Mouse (Mus musculus) midbrain, embryonic 15.5 days (tissue): ENCODE measurements around the gene Borcs5. TPM values are rescaled to one million over a fixed set of nuclear protein-coding genes. Genes with fewer than 3 reads are reported as not detected.

Source experiments
- ATAC-seq: fragments of 200-750 bp; cut with Nextera tagmentation; replicated peaks from 2 replicates; pipeline ENCODE4 v1.8.0; 2017; ENCODE audit warnings: moderate TSS enrichment
- H3K27ac ChIP-seq: fragments of 300-500 bp; sonication (generic); 2 replicates; pipeline ENCODE4 v1.5.1; 2015; ENCODE audit warnings: mild to moderate bottlenecking, inconsistent platforms
- H3K27me3 ChIP-seq: fragments of 300-500 bp; sonication (generic); replicated peaks from 2 replicates; pipeline ENCODE4 v1.6.1; 2015; ENCODE audit warnings: inconsistent platforms
- H3K36me3 ChIP-seq: fragments of 300-500 bp; sonication (generic); replicated peaks from 2 replicates; pipeline ENCODE4 v1.6.1; 2015; ENCODE audit warnings: inconsistent platforms
- H3K4me1 ChIP-seq: fragments of 300-500 bp; sonication (generic); 2 replicates; pipeline ENCODE4 v1.6.1; 2015; ENCODE audit warnings: inconsistent platforms
- H3K4me2 ChIP-seq: fragments of 300-500 bp; sonication (generic); 2 replicates; pipeline ENCODE4 v1.6.1; 2015; ENCODE audit warnings: inconsistent platforms, mild to moderate bottlenecking, moderate library complexity
- H3K4me3 ChIP-seq: fragments of 300-500 bp; sonication (generic); 2 replicates; pipeline ENCODE4 v1.5.1; 2015; ENCODE audit warnings: mild to moderate bottlenecking, inconsistent platforms
- H3K9ac ChIP-seq: fragments of 300-500 bp; sonication (generic); 2 replicates; pipeline ENCODE4 v1.6.1; 2015; ENCODE audit warnings: mild to moderate bottlenecking, inconsistent platforms
- H3K9me3 ChIP-seq: fragments of 300-500 bp; sonication (generic); 2 replicates; pipeline ENCODE4 v1.6.1; 2016; ENCODE audit warnings: inconsistent platforms
- WGBS: fragments of 180-500 bp; shearing (Covaris S2); methylation state at CpG from one replicate; pipeline ENCODE4 v1.1.7; 2015; ENCODE audit warnings: mixed read lengths; 5-methylcytosine and 5-hydroxymethylcytosine counted together
- polyA plus RNA-seq: library from polyadenylated mRNA; unstranded; fragments of >200 nt; fragmentation: Nextera tagmentation; extraction: Ambion mirVana; gene quantifications from 2 replicates; pipeline ENCODE4 v1.2.1, GENCODE M21; 2015

The Borcs5 gene
- polyA plus RNA-seq, 1 experiment from 2014 or later = 49.7 TPM

GRCm38 (mm10) chr6:134611896-134612295, 27.4 kb upstream of the Borcs5 start:
- Histone ChIP-seq H3K9ac (no peak overlapping the region), H3K27ac (no peak overlapping the region), H3K27me3 (no peaks in the 10 kb centered on the region), H3K4me1 (no peaks in the 10 kb centered on the region), H3K4me3 (no peak overlapping the region), H3K4me2 (no peak overlapping the region), H3K36me3 (no peaks in the 10 kb centered on the region), H3K9me3 (no peaks in the 10 kb centered on the region)
- WGBS = 86% methylated on average over 13 of the region's 13 CpGs
- ATAC-seq = no peak

- ATAC-seq = no peak
- no peak overlapping the region for H3K27ac ChIP-seq
- no peaks in the 10 kb centered on the region for H3K27me3 ChIP-seq
- H3K4me2 ChIP-seq = no peak overlapping the region
- WGBS = 85% methylated on average over 4 of the region's 4 CpGs
- no peak overlapping the region for H3K4me3 ChIP-seq
- H3K4me1 ChIP-seq = no peaks in the 10 kb centered on the region
- no peak overlapping the region for H3K9ac ChIP-seq
- H3K9me3 ChIP-seq = no peaks in the 10 kb centered on the region
- no peaks in the 10 kb centered on the region for H3K36me3 ChIP-seq
Measured at GRCm38 (mm10) chr6:134614322-134614721, 25.0 kb upstream of the Borcs5 start.

GRCm38 (mm10) chr6:134614723-134615648, 24.3 kb upstream of the Borcs5 start:
- Histone ChIP-seq H3K27ac (no peak overlapping the region), H3K4me2 (peak overlapping the region; percentile 25), H3K4me1 (no peaks in the 10 kb centered on the region), H3K36me3 (no peaks in the 10 kb centered on the region), H3K27me3 (no peaks in the 10 kb centered on the region), H3K4me3 (no peak overlapping the region), H3K9me3 (no peaks in the 10 kb centered on the region), H3K9ac (no peak overlapping the region)
- peak; percentile 78 for ATAC-seq
- 25% methylated on average over 16 of the region's 16 CpGs for whole genome bisulfite sequencing

- ATAC-seq = no peak
- 55% methylated on average over 3 of the region's 3 CpGs for WGBS
- no peaks in the 10 kb centered on the region for H3K27me3 ChIP-seq
Measured at GRCm38 (mm10) chr6:134617589-134617988, 21.7 kb upstream of the Borcs5 start.

GRCm38 (mm10) chr6:134620129-134620528, 19.2 kb upstream of the Borcs5 start:
- H3K27ac ChIP-seq = no peak overlapping the region
- no peak overlapping the region for H3K4me3 ChIP-seq
- 63% methylated on average over 3 of the region's 3 CpGs for WGBS
- no peaks in the 10 kb centered on the region for H3K36me3 ChIP-seq
- H3K4me2 ChIP-seq = no peak overlapping the region
- no peak overlapping the region for H3K9ac ChIP-seq
- no peak for ATAC-seq
- no peaks in the 10 kb centered on the region for H3K9me3 ChIP-seq
- no peaks in the 10 kb centered on the region for H3K4me1 ChIP-seq
- no peaks in the 10 kb centered on the region for H3K27me3 ChIP-seq

More at GRCm38 (mm10) chr6:134617589-134617988, 21.7 kb upstream of the Borcs5 start:
- H3K9me3 ChIP-seq = no peaks in the 10 kb centered on the region
- H3K4me2 ChIP-seq = no peak overlapping the region
- no peak overlapping the region for H3K9ac ChIP-seq
- no peaks in the 10 kb centered on the region for H3K4me1 ChIP-seq
- H3K27ac ChIP-seq = no peak overlapping the region
- no peak overlapping the region for H3K4me3 ChIP-seq
- H3K36me3 ChIP-seq = no peaks in the 10 kb centered on the region

- H3K4me3 ChIP-seq = no peak overlapping the region
- no peaks in the 10 kb centered on the region for H3K27me3 ChIP-seq
- no peaks in the 10 kb centered on the region for H3K36me3 ChIP-seq
- no peak overlapping the region for H3K9ac ChIP-seq
- no peak overlapping the region for H3K4me2 ChIP-seq
- 69% methylated on average over 6 of the region's 6 CpGs for WGBS
- no peaks in the 10 kb centered on the region for H3K4me1 ChIP-seq
- no peak overlapping the region for H3K27ac ChIP-seq
- no peak for ATAC-seq
- no peaks in the 10 kb centered on the region for H3K9me3 ChIP-seq
Measured at GRCm38 (mm10) chr6:134620846-134621551, 18.3 kb upstream of the Borcs5 start.

GRCm38 (mm10) chr6:134621552-134621949, 17.8 kb upstream of the Borcs5 start:
- no peak overlapping the region for H3K27ac ChIP-seq
- no peaks in the 10 kb centered on the region for H3K9me3 ChIP-seq
- no peaks in the 10 kb centered on the region for H3K36me3 ChIP-seq
- WGBS = 77% methylated on average over 14 of the region's 14 CpGs
- H3K4me3 ChIP-seq = no peak overlapping the region
- ATAC-seq = no peak
- H3K4me1 ChIP-seq = no peaks in the 10 kb centered on the region
- no peak overlapping the region for H3K4me2 ChIP-seq
- no peak overlapping the region for H3K9ac ChIP-seq
- no peaks in the 10 kb centered on the region for H3K27me3 ChIP-seq

GRCm38 (mm10) chr6:134625431-134625830, 13.9 kb upstream of the Borcs5 start:
- Histone ChIP-seq H3K9ac (no peak overlapping the region), H3K4me1 (no peaks in the 10 kb centered on the region), H3K4me2 (no peak overlapping the region), H3K27me3 (no peaks in the 10 kb centered on the region), H3K27ac (no peak overlapping the region), H3K36me3 (no peaks in the 10 kb centered on the region), H3K4me3 (no peak overlapping the region), H3K9me3 (no peaks in the 10 kb centered on the region)
- no peak for ATAC-seq
- WGBS = 59% methylated on average over 12 of the region's 12 CpGs

GRCm38 (mm10) chr6:134626564-134626963, 12.7 kb upstream of the Borcs5 start:
- Histone ChIP-seq H3K27me3 (peaks cover 6% of the 10 kb centered on the region; the same call in 1 of the 2 replicates), H3K4me1 (0 out of 2 replicates have a peak, but pooled peaks cover under 1% of the 10 kb centered on the region), H3K9ac (no peak overlapping the region), H3K9me3 (no peaks in the 10 kb centered on the region), H3K27ac (no peak overlapping the region), H3K36me3 (no peaks in the 10 kb centered on the region), H3K4me2 (no peak overlapping the region), H3K4me3 (no peak overlapping the region)
- 94% methylated on average over 1 of the region's 1 CpGs for WGBS
- ATAC-seq = no peak

- no peak for ATAC-seq
- H3K27ac ChIP-seq = no peak overlapping the region
- peaks cover 12% of the 10 kb centered on the region for H3K4me1 ChIP-seq
- no peak overlapping the region for H3K4me2 ChIP-seq
- WGBS = 82% methylated on average over 9 of the region's 9 CpGs
- H3K27me3 ChIP-seq = peaks cover 21% of the 10 kb centered on the region
- H3K9ac ChIP-seq = no peak overlapping the region
- H3K4me3 ChIP-seq = no peak overlapping the region
- no peaks in the 10 kb centered on the region for H3K36me3 ChIP-seq
- no peaks in the 10 kb centered on the region for H3K9me3 ChIP-seq
Measured at GRCm38 (mm10) chr6:134630447-134630846, 8.9 kb upstream of the Borcs5 start.

- H3K4me3 ChIP-seq = peak within 1 kb of the TSS; percentile 46
- peak; percentile 76 for ATAC-seq
- peaks cover 12% of the 10 kb centered on the region for H3K4me1 ChIP-seq
- H3K4me2 ChIP-seq = peak within 1 kb of the TSS; percentile 97
- H3K27ac ChIP-seq = no peak within 1 kb of the TSS
- peaks cover 21% of the 10 kb centered on the region for H3K27me3 ChIP-seq
- peak within 1 kb of the TSS; percentile 49 for H3K9ac ChIP-seq
- 1% methylated on average over 46 of the region's 46 CpGs for WGBS
- H3K9me3 ChIP-seq = no peaks in the 10 kb centered on the region
- H3K36me3 ChIP-seq = no peaks in the 10 kb centered on the region
Measured at GRCm38 (mm10) chr6:134631947-134632687, 7.2 kb upstream of the Borcs5 start, which contains the start of gene Mansc1. Gene Mansc1, minus strand, starts transcription at chr6:134632488.

GRCm38 (mm10) chr6:134632756-134633155, 6.6 kb upstream of the Borcs5 start:
- 45% methylated on average over 5 of the region's 5 CpGs for WGBS
- peaks cover 21% of the 10 kb centered on the region for H3K27me3 ChIP-seq
- H3K9ac ChIP-seq = no peak overlapping the region; the same call in 1 of the 2 replicates
- peak overlapping the region; percentile 97 for H3K4me2 ChIP-seq
- peaks cover 12% of the 10 kb centered on the region for H3K4me1 ChIP-seq
- H3K36me3 ChIP-seq = no peaks in the 10 kb centered on the region
- peak overlapping the region; percentile 46 for H3K4me3 ChIP-seq
- no peak overlapping the region for H3K27ac ChIP-seq
- H3K9me3 ChIP-seq = no peaks in the 10 kb centered on the region
- ATAC-seq = no peak
